Mouse (Mus musculus) layer of hippocampus, postnatal 25 days (tissue): ENCODE data around the gene Ccdc3. TPM values are rescaled to one million over a fixed set of nuclear protein-coding genes. Genes with fewer than 3 reads are reported as not detected.
A peak's percentile ranks its signal among the peaks of the same experiment; 100 is the strongest.

Source experiments
- DNase-seq, 2 experiments: peaks; one replicate each; pipeline ENCODE4 v3.0.0; 2022; ENCODE audit warnings: mixed read lengths in 2 of 2, low spot score in 1 of 2; ENCODE audit errors: extremely low spot score in 1 of 2
- total RNA-seq, 2 experiments: library from RNA; stranded (reverse); gene quantifications; 2 replicates each; pipeline ENCODE4 v1.2.3; 2021

Gene Ccdc3
- total RNA-seq, 2 experiments from 2014 or later, result 12.9 to 15.3 TPM

- DNase-seq, result no peak
These were observed 22.8 kb downstream of the Ccdc3 start for GRCm38 (mm10) chr2:5160236-5160848.

DNA sequence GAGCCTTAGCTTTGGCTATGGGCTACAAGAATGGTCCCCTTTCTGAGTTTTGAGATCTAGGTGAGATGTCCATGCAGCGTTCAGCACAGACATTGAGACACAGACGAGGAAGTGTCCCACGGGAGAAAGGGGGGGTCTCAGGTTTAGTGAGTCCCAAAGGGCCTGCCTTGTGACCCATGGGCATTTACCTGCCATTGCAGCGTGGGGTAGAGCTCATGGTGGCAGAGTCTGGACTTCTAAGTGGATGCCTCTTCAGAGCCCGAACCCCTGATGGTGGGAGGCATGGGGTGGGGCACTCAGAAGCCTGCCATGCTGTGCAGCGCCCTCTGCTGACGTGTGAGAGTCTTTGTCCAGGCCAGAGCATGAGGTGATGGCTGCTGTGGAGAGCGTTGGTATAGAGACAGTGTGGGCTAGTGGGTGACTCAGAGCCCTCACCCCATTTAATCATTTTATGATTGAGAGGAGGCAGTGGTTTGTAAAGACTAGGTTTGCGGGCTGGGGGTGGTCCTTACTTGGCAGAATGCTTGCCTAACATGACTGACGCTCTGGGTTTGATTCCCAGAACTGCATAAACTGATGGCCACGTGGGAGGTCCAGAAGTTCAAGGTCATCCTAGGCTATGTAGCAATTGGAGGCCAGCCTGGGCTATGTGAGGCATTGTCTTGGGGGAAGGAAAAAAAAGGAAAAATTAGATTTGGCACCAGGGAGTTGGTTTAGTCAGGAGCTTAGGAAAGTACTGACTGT lies 23.6 kb downstream of the Ccdc3 start:
- DNase-seq, result no peak

- peak in 1 of 2 experiments; percentile 22 for DNase-seq
These were observed 24.5 kb downstream of the Ccdc3 start for GRCm38 (mm10) chr2:5161908-5162674.

DNA sequence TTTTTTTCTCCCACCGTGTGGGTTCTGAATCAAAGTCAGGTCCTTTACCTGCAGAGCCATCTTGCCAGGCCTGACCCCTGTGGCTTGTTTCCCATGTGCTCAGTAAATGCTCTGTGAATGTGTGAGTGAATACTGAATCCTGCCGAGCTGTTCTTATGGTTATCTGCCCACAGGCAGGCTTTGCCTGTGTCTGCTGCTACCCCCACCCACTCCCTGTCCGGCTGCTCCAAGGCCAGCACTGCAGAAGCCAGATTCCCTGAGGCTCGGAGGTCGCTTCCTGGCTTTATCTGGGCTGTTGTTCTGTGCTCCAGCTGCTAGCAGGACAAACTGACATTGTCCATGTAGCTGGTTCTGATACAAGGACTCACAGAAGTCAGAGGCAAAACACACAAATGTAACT lies 25.2 kb downstream of the Ccdc3 start:
- no peak for DNase-seq

DNA sequence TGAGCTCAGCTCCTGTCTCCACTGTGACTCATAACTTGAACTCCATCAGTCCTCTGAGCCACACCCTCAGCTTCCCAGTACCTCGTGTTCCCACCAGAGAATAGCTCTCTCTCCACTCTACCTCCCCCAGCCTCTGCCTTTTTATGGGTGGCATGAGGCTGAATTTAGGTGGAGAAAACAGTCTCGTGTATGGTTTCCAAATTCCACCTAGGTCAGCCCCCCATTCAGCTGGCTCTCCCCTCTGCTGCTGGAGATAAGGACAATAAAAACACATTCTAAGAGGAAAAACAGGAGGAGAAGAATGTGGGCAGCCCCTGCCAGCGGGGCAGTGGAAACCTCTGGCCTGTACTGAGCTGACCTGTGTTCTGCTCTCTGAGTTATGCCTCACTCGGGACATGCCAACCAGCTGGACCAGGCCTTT lies 28.4 kb downstream of the Ccdc3 start:
- DNase-seq, result no peak

GRCm38 (mm10) chr2:5166796-5167195 lies 29.2 kb downstream of the Ccdc3 start:
- no peak for DNase-seq

GRCm38 (mm10) chr2:5170815-5171214 lies 33.2 kb downstream of the Ccdc3 start:
- no peak for DNase-seq

GRCm38 (mm10) chr2:5171301-5172000 lies 33.9 kb downstream of the Ccdc3 start:
- DNase-seq, result no peak

GRCm38 (mm10) chr2:5172773-5173172 lies 35.2 kb downstream of the Ccdc3 start:
- DNase-seq, result no peak

DNA sequence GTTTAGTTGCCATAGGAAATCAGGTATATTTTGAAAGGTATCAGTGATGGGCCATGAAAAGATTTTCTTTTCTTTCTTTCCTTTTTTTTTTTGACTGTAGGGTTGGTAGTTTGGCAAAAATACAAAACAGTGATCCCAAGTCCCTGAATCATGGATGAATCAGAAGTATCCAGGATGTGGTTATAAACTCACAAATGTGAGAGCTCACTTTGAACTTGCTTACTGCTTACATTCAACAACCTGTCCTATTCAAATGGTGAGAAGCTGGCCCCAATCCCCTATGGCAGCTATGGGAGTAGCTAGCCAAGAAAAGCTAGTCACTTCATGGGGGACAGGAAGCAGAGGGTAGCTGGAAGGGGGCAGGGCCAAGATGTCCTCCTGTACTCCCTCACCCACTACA lies 37.1 kb downstream of the Ccdc3 start:
- DNase-seq, result no peak

DNA sequence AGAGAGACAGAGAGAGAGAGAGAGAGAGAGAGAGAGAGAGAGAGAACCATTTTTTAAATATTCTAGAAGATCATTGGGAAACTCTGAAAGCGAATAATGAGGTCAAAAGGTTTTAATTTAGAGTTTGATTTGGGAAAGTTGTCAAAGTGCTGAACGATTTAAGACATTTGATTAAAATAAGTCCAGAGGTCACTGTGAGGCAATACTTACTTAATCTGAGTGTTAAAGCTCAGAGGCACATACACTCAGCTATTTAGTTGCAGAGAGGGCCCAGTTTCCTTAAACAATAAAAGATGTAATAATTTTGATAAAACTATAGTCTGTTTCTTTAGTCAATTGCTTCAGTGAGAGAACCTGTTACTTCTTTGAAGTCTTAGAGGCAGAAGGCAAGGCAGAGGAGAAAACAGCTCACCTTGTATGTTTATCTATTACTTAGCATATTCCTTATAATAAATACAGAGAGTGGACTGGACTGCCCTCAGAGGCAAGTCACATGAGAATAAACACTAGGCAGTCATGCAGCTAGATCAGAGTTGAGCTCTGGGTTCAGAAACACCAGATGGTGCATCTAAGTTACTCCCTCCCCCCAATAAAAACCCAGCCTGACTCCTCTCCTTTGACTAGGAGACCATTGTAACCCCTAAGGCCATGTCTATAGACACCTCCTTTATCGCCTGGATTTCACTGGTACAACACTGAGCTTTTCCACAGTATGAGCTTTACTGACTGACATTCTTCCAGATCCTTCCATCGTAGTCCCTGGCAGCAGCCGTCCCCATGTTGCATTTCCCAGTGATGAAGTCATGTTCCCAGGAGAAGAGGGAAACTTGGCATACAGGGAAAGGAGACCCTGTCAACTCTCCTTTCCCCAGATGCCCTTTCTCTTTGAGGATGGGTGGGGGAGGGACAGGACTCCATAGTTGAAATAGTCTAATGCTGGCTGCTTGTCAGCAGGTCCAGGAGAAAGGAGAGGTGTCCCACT lies 44.2 kb downstream of the Ccdc3 start:
- DNase-seq, result no peak

DNA sequence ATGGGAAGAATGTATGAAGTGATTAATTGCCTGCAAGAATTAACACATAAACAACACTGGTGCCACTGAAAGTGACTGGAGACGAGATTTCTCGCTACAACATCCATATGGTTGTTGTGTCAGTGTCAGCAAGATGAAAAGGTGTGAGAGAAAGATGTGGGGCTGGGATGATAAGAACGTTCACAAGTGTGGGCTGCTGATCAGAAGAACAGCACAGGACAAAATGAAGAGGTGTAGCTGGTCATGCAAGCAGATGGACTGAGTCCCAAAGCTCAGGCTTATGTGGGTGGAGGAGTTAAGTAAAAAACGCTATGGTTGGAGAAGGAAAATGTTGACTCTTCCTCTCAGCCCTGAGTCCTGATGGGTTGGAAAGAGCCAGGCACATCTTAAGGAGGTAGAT lies 46.6 kb downstream of the Ccdc3 start:
- no peak for DNase-seq

DNA sequence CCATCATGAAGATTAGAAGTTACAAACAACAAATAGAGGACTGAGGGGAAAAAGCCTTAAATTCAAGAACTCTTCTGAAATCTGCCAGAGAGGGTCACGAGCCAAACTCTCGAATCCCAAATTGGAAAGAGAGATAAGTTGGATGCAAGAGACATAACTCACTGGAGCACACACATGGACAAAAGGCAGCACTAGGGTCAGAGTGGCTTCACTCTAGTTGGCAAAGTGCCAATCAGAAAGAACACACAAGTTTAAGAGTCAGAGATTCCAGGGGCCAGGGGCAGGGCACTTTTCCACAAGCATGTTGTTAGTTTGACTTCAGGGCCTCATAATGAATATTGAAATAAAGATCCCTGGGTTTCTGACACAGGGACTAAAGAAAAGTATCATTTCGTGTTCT lies 48.1 kb downstream of the Ccdc3 start:
- DNase-seq, result no peak

DNA sequence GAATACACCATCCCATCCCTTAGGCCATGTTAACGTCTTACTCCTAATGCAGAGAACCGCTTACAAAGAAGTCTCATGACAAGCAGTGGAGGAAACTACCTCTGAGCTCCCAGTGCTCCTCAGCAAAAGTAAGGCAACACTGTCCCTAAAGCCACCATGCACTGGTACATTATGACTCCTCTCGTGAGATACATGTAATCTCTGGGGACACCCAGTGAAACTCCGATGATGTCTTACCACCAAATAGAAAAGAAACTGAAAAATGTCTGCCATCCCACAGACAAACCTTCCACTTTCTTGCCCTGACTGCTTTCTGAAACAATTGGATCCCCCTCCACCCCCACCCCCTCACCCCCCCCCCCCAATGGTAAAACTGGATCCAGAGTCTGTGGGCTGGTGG lies 54.6 kb downstream of the Ccdc3 start:
- no peak for DNase-seq

- no peak for DNase-seq
These were observed 55.5 kb downstream of the Ccdc3 start for GRCm38 (mm10) chr2:5193071-5193470.

GRCm38 (mm10) chr2:5194701-5195215 lies 57.2 kb downstream of the Ccdc3 start:
- DNase-seq, result no peak

DNA sequence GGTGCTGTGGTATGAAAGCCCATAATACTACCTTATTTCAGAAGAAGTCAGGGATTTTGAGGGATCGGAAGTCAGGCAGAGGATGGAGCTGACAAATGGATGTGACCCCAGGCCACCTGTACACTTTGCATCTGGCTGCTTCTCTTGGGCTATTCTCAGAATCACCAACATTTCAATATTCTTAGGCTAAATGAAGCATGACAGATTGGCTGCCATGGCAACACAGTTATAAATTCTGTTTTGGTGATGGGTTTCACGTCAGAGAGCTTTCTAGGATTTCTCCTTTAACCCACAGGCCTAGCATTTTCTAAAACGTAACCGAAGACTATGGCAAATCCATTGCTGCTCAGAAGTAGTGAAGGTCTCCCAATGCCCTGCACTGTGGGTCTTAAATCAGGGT lies 59.9 kb downstream of the Ccdc3 start:
- DNase-seq, result no peak

GRCm38 (mm10) chr2:5199289-5199688 lies 61.7 kb downstream of the Ccdc3 start:
- no peak for DNase-seq

- no peak for DNase-seq
These were observed 63.3 kb downstream of the Ccdc3 start for GRCm38 (mm10) chr2:5200817-5201364.
